In genomic region chr17:34398058-34398710, GRCm38 (mm10) we compare ENCODE assay signal across 9 mouse cellular contexts. TPM values are rescaled to one million over a fixed set of nuclear protein-coding genes. Genes with fewer than 3 reads are reported as not detected.
DNase-seq lines count a peak whose midpoint lies in the region; ATAC-seq and TF ChIP-seq lines count a peak whose summit lies in the region.
"Had no signal": no experiment of that assay in that cellular context is flagged by ENCODE, and none has a peak within 500 bp of the region (broad histone marks: within the 10 kb centered on the region; RNA-seq: fewer than 3 reads in every experiment).

No protein-coding gene starts in this region.

- H3K36me3 ChIP-seq in embryonic facial prominence, embryonic 12.5 days = no peaks in the 10 kb centered on the region

- WGBS in embryonic facial prominence, embryonic 12.5 days = 14% methylated on average over 9 of the region's 9 CpGs
- WGBS in lung, adult 2 months = 10% methylated on average over 9 of the region's 9 CpGs
- WGBS in olfactory bulb, adult 2 months = 17% methylated on average over 9 of the region's 9 CpGs

- no peaks in the 10 kb centered on the region for H3K27me3 ChIP-seq in embryonic facial prominence, embryonic 12.5 days

- intact Hi-C loops in heart, postnatal 14 days (cut with DNase I) = no loop called here

- ATAC-seq in embryonic facial prominence, embryonic 12.5 days (ENCODE audit: insufficient number of reproducible peaks, insufficient read depth, low FRiP score, low TSS enrichment) = peak; percentile 74

- no peaks in the 10 kb centered on the region for H3K4me1 ChIP-seq in embryonic facial prominence, embryonic 12.5 days
- peaks cover 3% of the 10 kb centered on the region; the same call in 1 of the 2 replicates for H3K4me1 ChIP-seq in lung, adult 2 months (ENCODE audit: control insufficient read depth, insufficient read depth, low read length)
- peaks cover 2% of the 10 kb centered on the region for H3K4me1 ChIP-seq in olfactory bulb, adult 2 months (ENCODE audit: control insufficient read depth, insufficient read depth, low read length)

- no peaks in the 10 kb centered on the region for H3K9me3 ChIP-seq in embryonic facial prominence, embryonic 12.5 days

- H3K9ac ChIP-seq in embryonic facial prominence, embryonic 12.5 days = no peak overlapping the region

- peak overlapping the region; percentile 64 for H3K4me2 ChIP-seq in embryonic facial prominence, embryonic 12.5 days (replicated peaks)

- H3K27ac ChIP-seq in embryonic facial prominence, embryonic 12.5 days = peak overlapping the region; percentile 84; the same call in 1 of the 2 replicates
- peak overlapping the region; percentile 96; the same call in 1 of the 2 replicates for H3K27ac ChIP-seq in olfactory bulb, adult 2 months (ENCODE audit: insufficient read depth, low read depth, low read length)

- no peak for TF ChIP-seq POLR2A in lung, adult 2 months (IDR thresholded peaks at IDR 0.05; ENCODE audit: borderline replicate concordance, extremely low read depth, low read depth, low read length)
- no peak for TF ChIP-seq POLR2A in olfactory bulb, adult 2 months (IDR thresholded peaks at IDR 0.05; ENCODE audit: insufficient read depth, low read depth, low read length)

- TF ChIP-seq CTCF in lung, adult 2 months (IDR thresholded peaks at IDR 0.05; ENCODE audit: insufficient read depth, low read length) = no peak
- TF ChIP-seq CTCF in olfactory bulb, adult 2 months (IDR thresholded peaks at IDR 0.05; ENCODE audit: insufficient read depth, low read depth, low read length) = no peak

- peak; percentile 60 to 81 for DNase-seq in CD8-positive naive resting alpha-beta T cell, adult 2 months (ENCODE audit: low read depth in 2 of 2, low spot score in 2 of 2)
- DNase-seq in adrenal gland, postnatal 10 days = peak; percentile 66
- peak; percentile 22 to 69 for DNase-seq in heart, postnatal 14 days
- DNase-seq in layer of hippocampus, adult 11-12 months (ENCODE audit: low spot score) = peak; percentile 88
- peak; percentile 11 for DNase-seq in lung, adult 2 months
- DNase-seq in thymus, postnatal 4 days = peak; percentile 41

- H3K4me3 ChIP-seq in embryonic facial prominence, embryonic 12.5 days = peak overlapping the region; percentile 50
- peak overlapping the region; percentile 44 for H3K4me3 ChIP-seq in lung, adult 2 months (replicated peaks; ENCODE audit: extremely low read depth, low read depth, low read length)
- H3K4me3 ChIP-seq in olfactory bulb, adult 2 months (ENCODE audit: insufficient read depth, low read depth, low read length) = no peak overlapping the region; the same call in 1 of the 2 replicates

RNA-seq across cellular contexts. Expression of gene BC051142, which starts 0.4 kb away (rescaled TPM):
- total RNA-seq in adrenal gland, postnatal 10 days (2021) = 1 to 10 TPM; 1.5 to 3.6 TPM
- polyA plus RNA-seq in embryonic facial prominence, embryonic 12.5 days (2016; fragmentation: Nextera tagmentation; extraction: Ambion mirVana) = 0.81 and 1.00 TPM in 2 replicates
- total RNA-seq in heart, postnatal 14 days (2021) = under 1 TPM in 1 of 2 experiments, not detected in 1; 0.24 TPM
- polyA plus RNA-seq in lung, adult 2 months (2012; rRNA removed) = 0.49 and 0.75 TPM in 2 replicates
- polyA plus RNA-seq in olfactory bulb, adult 2 months (2012; ENCODE audit: insufficient read depth, insufficient read length, low replicate concordance, missing spikeins) = not detected in 2 replicates

RNA-seq across cellular contexts. Expression of gene Btnl1, which starts 21.3 kb away (rescaled TPM):
- not detected for total RNA-seq in adrenal gland, postnatal 10 days (2021)
- polyA plus RNA-seq in embryonic facial prominence, embryonic 12.5 days (2016; fragmentation: Nextera tagmentation; extraction: Ambion mirVana) = not detected in 2 replicates
- total RNA-seq in heart, postnatal 14 days (2021) = not detected
- 0.06 and 0.07 TPM in 2 replicates for polyA plus RNA-seq in lung, adult 2 months (2012; rRNA removed)
- not detected in 2 replicates for polyA plus RNA-seq in olfactory bulb, adult 2 months (2012; ENCODE audit: insufficient read depth, insufficient read length, low replicate concordance, missing spikeins)
- total RNA-seq: layer of hippocampus, postnatal 25 days had no signal

RNA-seq across cellular contexts. Expression of gene Btnl2, which starts 43.6 kb away (rescaled TPM):
- total RNA-seq in adrenal gland, postnatal 10 days (2021) = under 1 TPM; 0.48 to 0.66 TPM
- not detected in 2 replicates for polyA plus RNA-seq in embryonic facial prominence, embryonic 12.5 days (2016; fragmentation: Nextera tagmentation; extraction: Ambion mirVana)
- under 1 TPM; 0.27 to 0.33 TPM for total RNA-seq in heart, postnatal 14 days (2021)
- polyA plus RNA-seq in lung, adult 2 months (2012; rRNA removed) = 0.37 and 0.78 TPM in 2 replicates
- not detected in 2 replicates for polyA plus RNA-seq in olfactory bulb, adult 2 months (2012; ENCODE audit: insufficient read depth, insufficient read length, low replicate concordance, missing spikeins)

Comparison
In these comparisons a context has a peak if more than half of its experiments do, and no peak if none do; other contexts are left out.
1. DNase-seq: peak in every context shown above with its lines; median percentile 88 in layer of hippocampus, adult 11-12 months; 70 in CD8-positive naive resting alpha-beta T cell, adult 2 months; 66 in adrenal gland, postnatal 10 days; 46 in heart, postnatal 14 days; 41 in thymus, postnatal 4 days; 11 in lung, adult 2 months.